Mouse (Mus musculus) heart, embryonic 10.5 days (tissue): ENCODE data around the gene Tnfaip1. TPM values are rescaled to one million over a fixed set of nuclear protein-coding genes. Genes with fewer than 3 reads are reported as not detected.
"Not testable (repeated sequence)": the region's sequence is repeated elsewhere in the genome, so short reads cannot be mapped to it uniquely, and the experiment has no call there.

Source experiments
- DNase-seq: peaks from one replicate; pipeline ENCODE4 v3.0.0-alpha.2; 2017; ENCODE audit warnings: low spot score
- H3K27ac ChIP-seq: fragments of 300-500 bp; sonication (generic); 2 replicates; pipeline ENCODE4 v1.5.1; 2016; ENCODE audit warnings: mild to moderate bottlenecking
- H3K27me3 ChIP-seq: fragments of 300-500 bp; sonication (generic); 2 replicates; pipeline ENCODE4 v1.6.1; 2016; ENCODE audit warnings: mild to moderate bottlenecking; ENCODE audit not compliant: poor library complexity, insufficient read depth, severe bottlenecking
- H3K36me3 ChIP-seq: fragments of 300-500 bp; sonication (generic); 2 replicates; pipeline ENCODE4 v1.6.1; 2016; ENCODE audit warnings: mild to moderate bottlenecking, moderate library complexity
- H3K4me1 ChIP-seq: fragments of 300-500 bp; sonication (generic); 2 replicates; pipeline ENCODE4 v1.6.1; 2016; ENCODE audit warnings: mild to moderate bottlenecking
- H3K4me3 ChIP-seq: fragments of 300-500 bp; sonication (generic); 2 replicates; pipeline ENCODE4 v1.5.1; 2016; ENCODE audit warnings: mild to moderate bottlenecking, moderate library complexity
- H3K9me3 ChIP-seq: fragments of 300-500 bp; sonication (generic); 2 replicates; pipeline ENCODE4 v1.6.1; 2016; ENCODE audit warnings: mild to moderate bottlenecking, moderate library complexity
- WGBS: fragments of 180-500 bp; shearing (Covaris S2); methylation state at CpG from one replicate; pipeline ENCODE4 v1.1.7; 2016; 5-methylcytosine and 5-hydroxymethylcytosine counted together
- polyA plus RNA-seq: library from polyadenylated mRNA; unstranded; fragments of >200 nt; fragmentation: Nextera tagmentation; extraction: Ambion mirVana; gene quantifications from 2 replicates; pipeline ENCODE4 v1.2.1, GENCODE M21; 2016

The Tnfaip1 gene
- polyA plus RNA-seq: 92.5 and 92.6 TPM in 2 replicates

DNA sequence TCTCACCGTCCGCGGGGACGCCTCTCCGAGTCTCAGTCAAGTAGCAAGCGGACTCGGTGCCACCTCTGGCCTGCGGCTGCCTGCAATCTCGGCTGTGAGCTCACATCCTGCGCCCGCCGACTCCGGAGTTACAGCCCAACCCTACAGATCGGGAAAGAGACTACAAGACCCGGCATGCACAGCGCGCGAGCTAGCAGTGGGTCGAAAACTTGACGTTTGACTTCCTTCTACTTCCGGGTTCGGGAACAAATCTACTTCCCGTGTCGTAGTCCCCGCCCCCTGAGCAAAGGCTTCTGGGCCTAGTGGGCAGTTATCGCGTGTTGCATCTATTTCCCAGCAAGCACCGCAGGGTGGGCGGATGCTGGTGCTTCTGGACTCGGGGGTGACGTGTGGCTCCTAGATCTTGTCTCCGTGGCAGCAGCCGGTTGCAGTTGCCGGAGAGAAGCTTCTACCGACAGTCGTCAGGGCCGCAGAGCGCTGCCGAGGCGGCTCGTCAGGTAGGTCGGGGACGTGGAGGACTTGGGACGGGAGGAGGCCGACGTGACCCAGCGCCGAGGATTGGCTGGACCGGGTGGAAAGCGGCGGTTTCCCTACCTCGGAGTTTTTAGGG lies at the start of gene Tnfaip1, which contains the start of gene Ift20:
TSS of gene Tnfaip1 (minus strand) at position 253 of the 610 bp plus-strand sequence.
TSS of gene Ift20 (plus strand) at position 282 of the 610 bp plus-strand sequence.
- Histone ChIP-seq H3K36me3 (peaks cover 35% of the 10 kb centered on the region), H3K27me3 (no peaks in the 10 kb centered on the region), H3K4me1 (peaks cover 29% of the 10 kb centered on the region), H3K4me3 (peak within 1 kb of the TSS; percentile 87), H3K27ac (peak within 1 kb of the TSS; percentile 93), H3K9me3 (no peaks in the 10 kb centered on the region)
- under 1% methylated on average over 52 of the region's 52 CpGs for WGBS
- DNase-seq: peak; percentile 100

DNA sequence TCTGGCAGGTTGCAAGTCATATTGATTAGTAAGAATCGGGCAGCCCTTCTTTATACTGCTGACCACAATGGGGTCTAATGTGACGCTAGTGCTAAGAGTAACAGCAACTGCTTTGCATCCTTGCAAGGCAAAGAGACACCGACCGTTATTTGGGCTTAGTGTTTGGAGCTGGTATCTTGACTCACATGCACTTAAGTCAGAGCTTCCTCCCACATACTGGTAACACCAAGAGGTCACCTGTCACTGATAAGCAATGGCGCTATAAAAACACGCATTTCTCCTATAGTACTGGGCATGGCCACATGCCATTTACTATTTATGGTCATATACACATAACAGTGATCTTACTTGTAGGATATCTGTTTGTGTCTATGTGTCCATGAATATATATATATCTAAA lies 46.7 kb upstream of the Tnfaip1 start:
- Histone ChIP-seq H3K4me3 (no peak overlapping the region), H3K4me1 (no peaks in the 10 kb centered on the region), H3K27ac (no peak overlapping the region), H3K36me3 (peaks cover 62% of the 10 kb centered on the region), H3K9me3 (no peaks in the 10 kb centered on the region), H3K27me3 (no peaks in the 10 kb centered on the region)
- whole genome bisulfite sequencing: 67% methylated on average over 6 of the region's 6 CpGs
- DNase-seq: no peak

DNA sequence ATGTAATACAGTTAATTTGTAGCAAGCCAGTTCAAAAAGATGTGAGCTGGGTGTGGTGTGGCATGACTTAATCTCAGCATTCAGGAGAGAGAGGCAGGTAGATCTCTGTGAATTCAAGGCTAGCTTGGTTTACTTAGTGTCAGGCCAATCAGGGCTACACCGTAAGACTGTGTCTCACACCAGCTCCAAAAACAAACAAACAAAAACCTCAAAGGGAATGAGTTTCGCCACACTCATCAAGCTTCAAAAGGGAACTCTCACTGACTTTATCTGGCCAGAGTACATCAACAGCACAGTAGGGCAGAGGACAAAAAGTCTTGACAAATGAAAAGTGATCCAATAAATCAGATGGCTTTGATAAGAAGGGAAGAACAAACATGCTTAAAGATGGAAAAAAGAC lies 38.8 kb upstream of the Tnfaip1 start:
- WGBS: 45% methylated on average over 2 of the region's 2 CpGs
- no peak overlapping the region for H3K27ac ChIP-seq
- no peaks in the 10 kb centered on the region for H3K27me3 ChIP-seq
- H3K36me3 ChIP-seq: peaks cover 67% of the 10 kb centered on the region
- H3K4me3 ChIP-seq: no peak overlapping the region
- no peaks in the 10 kb centered on the region for H3K4me1 ChIP-seq
- DNase-seq: no peak
- no peaks in the 10 kb centered on the region for H3K9me3 ChIP-seq

DNA sequence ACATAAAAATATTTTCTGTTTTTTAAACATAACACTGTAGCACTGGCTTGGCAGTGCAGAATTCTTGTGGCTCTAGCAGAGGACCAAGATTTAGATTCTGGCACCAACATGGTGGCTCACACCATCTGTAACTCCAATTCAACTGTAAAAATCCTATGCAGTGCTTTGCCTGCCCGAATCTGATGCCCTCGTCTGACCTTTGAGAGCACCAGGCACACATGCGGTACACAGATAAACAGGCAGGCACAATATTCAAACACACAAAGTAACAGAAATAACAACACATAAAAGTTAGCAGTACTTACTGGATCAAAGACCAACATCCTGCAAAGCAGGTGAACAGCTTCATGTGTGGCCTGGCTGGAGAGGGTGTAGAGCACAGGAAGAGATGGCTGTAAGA lies 38.4 kb upstream of the Tnfaip1 start:
- Histone ChIP-seq H3K36me3 (peaks cover 68% of the 10 kb centered on the region), H3K4me1 (no peaks in the 10 kb centered on the region)
- 82% methylated on average over 3 of the region's 3 CpGs for WGBS

DNA sequence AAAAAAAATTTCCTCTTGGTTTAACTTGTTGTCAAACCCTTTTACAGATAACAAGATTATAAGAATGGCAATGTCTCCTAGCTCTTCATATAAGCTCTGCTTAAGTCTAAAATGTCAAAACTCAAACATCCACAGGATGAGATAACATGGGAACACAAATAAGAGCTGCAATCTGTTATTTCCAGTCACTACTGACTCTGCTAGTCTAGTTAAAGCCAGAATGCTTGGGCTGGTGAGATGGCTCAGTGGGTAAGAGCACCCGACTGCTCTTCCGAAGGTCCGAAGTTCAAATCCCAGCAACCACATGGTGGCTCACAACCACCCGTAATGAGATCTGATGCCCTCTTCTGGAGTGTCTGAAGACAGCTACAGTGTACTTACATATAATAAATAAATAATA lies 37.9 kb upstream of the Tnfaip1 start:
- WGBS: 92% methylated on average over 4 of the region's 4 CpGs
- H3K4me1 ChIP-seq, H3K4me3 ChIP-seq, H3K27me3 ChIP-seq, DNase-seq, H3K9me3 ChIP-seq, H3K27ac ChIP-seq: not testable (repeated sequence)
- H3K36me3 ChIP-seq: peaks cover 72% of the 10 kb centered on the region

More for the DNA sequence above, 38.4 kb upstream of the Tnfaip1 start:
- DNase-seq: no peak
- H3K4me3 ChIP-seq: no peak overlapping the region
- no peaks in the 10 kb centered on the region for H3K9me3 ChIP-seq
- no peaks in the 10 kb centered on the region for H3K27me3 ChIP-seq
- H3K27ac ChIP-seq: no peak overlapping the region

DNA sequence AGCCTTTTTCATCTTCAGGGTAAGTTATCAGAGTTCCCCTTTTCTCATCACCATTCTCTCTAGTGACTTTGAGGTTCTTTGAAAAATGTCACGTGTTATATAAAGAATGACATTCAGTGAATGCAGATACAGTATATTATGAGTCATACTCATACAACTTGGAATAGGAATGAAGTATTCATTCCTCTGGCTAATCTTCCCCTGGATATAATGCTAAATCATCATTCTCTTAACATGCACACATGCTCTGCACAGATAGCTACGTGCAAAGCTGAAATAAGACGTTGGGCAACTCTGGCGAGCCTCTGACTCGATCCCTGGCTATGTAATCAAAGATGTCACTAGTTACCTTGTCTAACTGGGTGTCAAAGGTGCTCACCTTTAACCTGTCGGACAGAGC lies 35.7 kb upstream of the Tnfaip1 start:
- WGBS: 86% methylated on average over 6 of the region's 6 CpGs
- peaks cover 61% of the 10 kb centered on the region for H3K36me3 ChIP-seq

DNA sequence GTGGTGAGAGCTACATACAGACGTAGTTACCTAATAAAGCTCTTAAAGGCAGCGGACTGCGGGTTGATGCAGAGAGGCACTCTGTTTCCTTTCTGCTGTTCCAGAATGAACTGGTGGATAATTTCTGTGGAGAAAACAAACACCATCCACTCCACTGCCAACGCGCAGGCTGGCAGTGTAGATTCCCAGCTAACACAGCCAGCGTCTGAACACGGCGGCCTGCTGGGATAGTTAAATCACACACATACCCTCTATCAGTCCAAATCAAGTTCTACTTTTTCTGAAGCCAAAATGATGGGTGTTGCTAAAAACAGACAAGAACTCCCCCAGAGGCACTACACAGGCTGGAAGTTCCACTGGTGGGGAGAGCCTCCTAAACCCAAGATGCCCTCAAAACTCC lies 35.3 kb upstream of the Tnfaip1 start:
- Histone ChIP-seq H3K36me3 (peaks cover 57% of the 10 kb centered on the region), H3K4me1 (peaks cover 4% of the 10 kb centered on the region; the same call in 1 of the 2 replicates), H3K27me3 (no peaks in the 10 kb centered on the region), H3K9me3 (no peaks in the 10 kb centered on the region), H3K4me3 (no peak overlapping the region), H3K27ac (no peak overlapping the region)
- DNase-seq: no peak
- 94% methylated on average over 8 of the region's 8 CpGs for WGBS

More for the DNA sequence above, 35.7 kb upstream of the Tnfaip1 start:
- no peak overlapping the region for H3K27ac ChIP-seq
- H3K4me1 ChIP-seq: 0 out of 2 replicates have a peak, but pooled peaks cover under 1% of the 10 kb centered on the region
- DNase-seq: no peak
- H3K27me3 ChIP-seq: no peaks in the 10 kb centered on the region
- no peak overlapping the region for H3K4me3 ChIP-seq
- H3K9me3 ChIP-seq: no peaks in the 10 kb centered on the region

DNA sequence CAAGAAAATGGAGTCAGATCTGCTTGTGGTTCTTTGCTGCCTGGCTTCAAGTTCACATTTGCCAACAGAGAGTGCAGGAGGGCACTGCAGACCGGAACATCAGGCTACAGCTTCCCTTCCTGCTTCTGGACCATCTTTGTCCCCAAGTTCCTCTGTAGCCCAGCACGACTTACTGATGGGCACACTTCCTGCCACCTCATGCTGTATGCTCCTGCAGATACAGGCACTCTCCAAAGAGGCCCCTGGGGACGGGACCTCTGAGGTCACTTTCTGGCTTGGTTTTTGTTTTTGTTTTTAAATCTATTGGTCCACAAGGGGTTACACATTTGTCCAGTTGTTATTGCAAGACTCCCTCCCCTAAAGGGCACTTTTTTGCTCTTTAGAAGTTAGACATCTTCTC lies 33.7 kb upstream of the Tnfaip1 start:
- peaks cover 6% of the 10 kb centered on the region; the same call in 1 of the 2 replicates for H3K4me1 ChIP-seq
- H3K36me3 ChIP-seq: peaks cover 58% of the 10 kb centered on the region
- H3K4me3 ChIP-seq: no peak overlapping the region
- H3K27me3 ChIP-seq: no peaks in the 10 kb centered on the region
- 64% methylated on average over 3 of the region's 3 CpGs for WGBS
- no peaks in the 10 kb centered on the region for H3K9me3 ChIP-seq
- no peak overlapping the region for H3K27ac ChIP-seq
- DNase-seq: no peak

DNA sequence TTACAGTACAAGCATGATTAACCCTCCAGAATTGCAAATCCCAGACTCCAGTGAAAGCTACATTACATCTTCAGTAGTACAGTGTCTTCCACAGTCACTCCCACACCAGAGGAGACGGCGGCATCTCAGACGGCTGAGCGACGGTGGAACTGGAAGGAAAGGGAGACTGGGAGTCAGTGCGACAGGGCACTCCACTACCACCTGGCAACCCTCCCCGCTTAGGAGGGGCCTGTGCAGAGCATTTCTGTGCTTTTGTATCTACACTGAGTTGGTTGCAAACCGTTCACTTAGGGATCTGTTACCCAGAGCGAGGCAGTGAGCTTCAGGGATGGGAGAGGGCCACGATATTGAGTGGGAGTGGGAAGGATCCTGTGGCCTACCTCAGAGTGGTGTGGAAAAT lies 32.7 kb upstream of the Tnfaip1 start:
- Histone ChIP-seq H3K27ac (no peak overlapping the region), H3K4me1 (peaks cover 6% of the 10 kb centered on the region; the same call in 1 of the 2 replicates), H3K27me3 (no peaks in the 10 kb centered on the region), H3K36me3 (peaks cover 53% of the 10 kb centered on the region), H3K4me3 (no peak overlapping the region), H3K9me3 (no peaks in the 10 kb centered on the region)
- 86% methylated on average over 10 of the region's 10 CpGs for WGBS
- DNase-seq: no peak

DNA sequence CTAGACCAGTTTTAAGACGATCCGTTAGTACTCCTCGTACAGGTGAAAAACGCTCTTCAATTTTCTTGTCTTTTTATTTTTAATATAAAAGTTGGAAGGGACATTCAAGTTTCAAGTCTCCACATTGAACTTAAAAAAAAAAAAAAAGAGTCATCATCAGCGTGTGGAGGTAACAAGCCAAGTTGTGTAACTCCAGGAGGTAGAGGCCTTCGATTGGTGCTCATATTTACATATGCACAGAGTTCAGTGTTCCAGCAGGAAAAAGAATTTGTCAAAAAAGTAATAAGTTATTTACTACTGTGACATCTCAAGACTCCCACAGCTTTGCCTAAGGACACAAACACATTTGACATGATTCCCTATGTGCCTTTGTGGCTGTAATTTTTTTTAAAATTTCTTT lies 31.5 kb upstream of the Tnfaip1 start:
- WGBS: 88% methylated on average over 6 of the region's 6 CpGs
- H3K4me3 ChIP-seq: no peak overlapping the region
- H3K36me3 ChIP-seq: peaks cover 45% of the 10 kb centered on the region
- no peak for DNase-seq
- H3K4me1 ChIP-seq: peaks cover 6% of the 10 kb centered on the region; the same call in 1 of the 2 replicates
- H3K27ac ChIP-seq: no peak overlapping the region
- no peaks in the 10 kb centered on the region for H3K9me3 ChIP-seq
- no peaks in the 10 kb centered on the region for H3K27me3 ChIP-seq

DNA sequence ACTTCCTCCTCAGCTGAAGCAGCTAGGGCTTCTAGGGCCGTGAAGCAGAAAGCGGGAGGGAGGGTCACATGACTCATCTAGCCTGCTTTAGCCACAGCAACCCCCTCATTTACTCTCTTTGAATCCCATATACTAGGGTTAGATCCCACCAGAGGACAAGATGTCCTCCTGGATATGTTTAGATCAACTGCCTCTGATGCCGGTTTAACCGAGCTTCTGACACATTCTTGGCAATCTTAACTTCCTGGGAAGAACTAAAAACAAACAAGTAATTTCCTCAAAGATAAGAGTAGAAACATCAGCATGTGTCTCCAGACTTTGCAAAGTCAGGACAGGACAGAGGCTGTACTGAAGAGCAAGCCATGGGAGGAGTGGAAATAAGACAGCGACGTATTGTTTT lies 30.6 kb upstream of the Tnfaip1 start:
- H3K4me1 ChIP-seq: peaks cover 6% of the 10 kb centered on the region; the same call in 1 of the 2 replicates
- WGBS: 38% methylated on average over 6 of the region's 6 CpGs
- H3K36me3 ChIP-seq: peaks cover 38% of the 10 kb centered on the region
- no peaks in the 10 kb centered on the region for H3K27me3 ChIP-seq
- no peak overlapping the region for H3K4me3 ChIP-seq
- H3K9me3 ChIP-seq: no peaks in the 10 kb centered on the region
- no peak overlapping the region for H3K27ac ChIP-seq
- DNase-seq: no peak

DNA sequence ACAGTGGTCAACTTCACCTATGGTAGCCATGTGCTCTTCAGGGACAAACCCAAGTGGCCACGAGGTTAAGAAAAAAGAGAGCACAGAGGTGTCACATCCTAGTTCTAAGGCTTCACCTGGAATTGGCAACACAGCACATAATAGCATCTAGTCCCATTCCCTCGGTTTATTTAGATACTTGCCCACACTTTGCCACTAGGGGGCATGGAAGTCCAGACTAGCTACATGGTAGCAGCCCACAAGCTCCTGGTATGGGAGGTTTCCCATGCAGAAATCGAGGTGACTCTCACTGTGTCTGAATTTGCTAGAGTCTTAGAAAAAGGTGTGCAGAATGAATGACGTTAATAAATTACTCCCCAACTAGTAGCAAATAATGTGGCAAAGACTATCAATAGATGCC lies 24.3 kb upstream of the Tnfaip1 start:
- no peaks in the 10 kb centered on the region for H3K27me3 ChIP-seq
- peaks cover 2% of the 10 kb centered on the region; the same call in 1 of the 2 replicates for H3K36me3 ChIP-seq
- peak; percentile 78 for DNase-seq
- no peak overlapping the region for H3K4me3 ChIP-seq
- H3K4me1 ChIP-seq: peaks cover 6% of the 10 kb centered on the region
- H3K27ac ChIP-seq: no peak overlapping the region
- H3K9me3 ChIP-seq: no peaks in the 10 kb centered on the region
- WGBS: 17% methylated on average over 4 of the region's 4 CpGs

DNA sequence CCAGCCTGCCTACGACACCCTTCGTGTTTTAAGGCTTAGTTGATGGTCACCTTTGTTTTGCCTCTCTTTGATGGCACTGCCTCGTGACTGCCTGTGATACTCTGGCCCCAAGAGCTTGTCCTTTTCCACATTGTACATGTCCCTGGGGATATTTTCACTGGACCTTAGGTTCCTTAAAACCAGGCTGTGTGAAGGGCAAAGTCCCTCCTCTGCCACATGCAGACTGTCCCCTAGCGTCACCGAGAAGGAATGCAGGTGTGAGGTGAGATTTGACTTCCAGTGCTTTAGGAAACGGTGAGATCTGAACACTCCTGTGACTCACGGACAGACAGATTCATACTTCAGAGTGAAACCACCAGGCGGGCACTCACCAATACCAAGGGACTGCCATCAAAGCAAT lies 21.1 kb upstream of the Tnfaip1 start:
- 58% methylated on average over 8 of the region's 8 CpGs for WGBS
- H3K9me3 ChIP-seq: no peaks in the 10 kb centered on the region
- H3K27ac ChIP-seq: no peak overlapping the region
- H3K27me3 ChIP-seq: no peaks in the 10 kb centered on the region
- no peak overlapping the region for H3K4me3 ChIP-seq
- no peak for DNase-seq
- no peaks in the 10 kb centered on the region for H3K36me3 ChIP-seq
- peaks cover 9% of the 10 kb centered on the region for H3K4me1 ChIP-seq

DNA sequence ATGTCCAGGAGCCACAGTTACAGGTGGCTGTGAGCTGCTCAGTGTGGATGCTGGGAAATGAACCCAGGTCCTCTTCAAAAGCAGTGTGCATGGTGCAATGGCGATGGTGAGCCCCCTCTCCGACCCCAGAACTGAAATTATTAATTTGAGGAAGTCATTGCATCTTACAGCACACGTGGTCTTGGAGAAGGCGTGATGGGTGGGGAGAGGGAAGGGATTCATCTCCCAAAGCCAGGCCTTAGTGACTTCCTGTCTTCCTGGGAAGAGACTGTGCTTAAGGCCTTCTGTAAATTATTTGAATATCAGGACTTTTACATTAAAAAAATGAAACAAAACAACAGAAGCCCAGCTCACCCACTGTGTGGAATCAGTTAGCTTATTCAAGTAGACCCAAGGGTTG lies 19.9 kb upstream of the Tnfaip1 start:
- H3K4me1 ChIP-seq: peaks cover 12% of the 10 kb centered on the region
- H3K4me3 ChIP-seq: no peak overlapping the region
- WGBS: 72% methylated on average over 4 of the region's 4 CpGs
- H3K9me3 ChIP-seq: no peaks in the 10 kb centered on the region
- no peaks in the 10 kb centered on the region for H3K36me3 ChIP-seq
- no peaks in the 10 kb centered on the region for H3K27me3 ChIP-seq
- H3K27ac ChIP-seq: no peak overlapping the region
- DNase-seq: no peak
